Mouse (Mus musculus) 3134 (cell line): ENCODE measurements around the gene Fras1.

Experiments
- DNase-seq: peaks from one replicate; pipeline ENCODE4 v3.0.0-alpha.2; 2011; ENCODE audit warnings: low spot score; ENCODE audit not compliant: insufficient read length; ENCODE audit errors: extremely low read depth

Gene Fras1

DNA sequence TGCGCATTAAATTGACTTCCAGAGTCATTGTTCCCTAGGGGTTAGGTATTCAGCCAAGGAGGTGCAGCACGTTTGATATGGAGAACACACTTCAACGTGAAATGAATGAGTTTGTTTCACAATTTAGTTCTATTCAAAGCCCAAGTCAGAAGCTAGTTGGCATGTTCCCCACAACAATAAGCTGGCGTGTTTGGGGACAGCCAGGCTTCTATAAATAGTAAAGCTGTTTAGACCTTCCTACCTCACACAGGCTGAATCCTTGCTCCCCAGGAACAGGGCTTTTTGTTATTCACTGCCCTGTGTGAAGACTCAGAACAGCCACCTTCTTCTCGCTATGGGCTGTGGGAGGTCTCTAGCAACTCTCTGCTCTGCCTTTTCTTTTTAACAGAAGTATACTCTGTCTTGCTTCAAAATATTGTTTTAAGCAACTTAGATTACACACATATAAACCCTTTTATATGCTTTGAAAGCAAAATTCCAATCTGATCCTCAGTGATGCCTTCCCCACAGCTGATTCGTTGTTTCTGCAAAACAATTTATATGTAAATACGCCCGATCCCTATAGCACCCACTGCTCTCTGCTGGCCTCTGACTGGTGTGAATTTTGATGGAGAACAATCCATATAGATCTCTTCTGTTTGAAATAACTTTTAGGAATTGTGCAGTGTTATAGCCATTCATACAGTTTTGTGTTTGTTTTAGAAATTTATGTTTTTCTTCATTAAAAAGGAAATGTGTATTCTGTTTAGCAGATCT is 184.5 kb downstream of the Fras1 start:
- DNase-seq = no peak

DNA sequence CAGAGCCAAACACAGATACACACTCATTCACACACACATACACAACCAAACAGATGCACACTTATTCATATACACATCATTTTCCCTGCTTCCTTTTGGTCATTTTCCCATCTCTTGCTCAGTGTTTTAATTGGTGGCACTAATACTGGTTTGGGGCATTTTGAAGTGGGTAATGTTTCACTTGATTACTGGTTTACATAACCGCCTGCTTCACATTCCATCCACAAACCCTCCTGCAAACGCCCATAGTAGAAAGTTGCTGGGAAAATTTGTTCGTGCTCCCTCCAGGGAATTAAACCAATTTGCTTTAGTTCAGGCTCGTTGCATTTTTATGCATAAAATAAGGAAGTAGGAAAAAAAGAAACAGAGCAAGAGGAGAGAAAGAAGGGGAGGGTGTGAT is 200.8 kb downstream of the Fras1 start:
- no peak for DNase-seq

GRCm38 (mm10) chr5:96578705-96579104 is 204.9 kb downstream of the Fras1 start:
- DNase-seq = no peak

- DNase-seq = no peak
Observed at GRCm38 (mm10) chr5:96579938-96580337, 206.2 kb downstream of the Fras1 start.

DNA sequence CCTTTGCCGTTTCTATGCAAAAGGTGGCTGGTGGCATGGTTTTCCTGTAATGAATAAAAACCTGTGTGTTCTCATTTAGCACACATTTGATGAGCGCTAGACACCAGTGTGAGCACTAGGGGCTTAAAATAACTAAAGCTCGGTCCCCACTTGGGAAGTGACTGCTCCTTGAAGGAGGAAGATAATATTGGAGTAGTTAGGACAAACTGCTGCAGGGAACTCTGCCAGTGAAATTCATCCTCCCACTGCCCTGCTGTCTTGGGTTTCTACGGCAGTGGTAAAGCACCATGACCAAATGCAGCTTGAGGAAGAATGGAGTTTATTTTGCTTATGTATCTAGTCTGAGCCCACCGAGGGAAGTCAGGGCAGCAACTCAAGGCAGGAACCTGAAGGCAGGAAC is 211.0 kb downstream of the Fras1 start:
- DNase-seq = no peak

DNA sequence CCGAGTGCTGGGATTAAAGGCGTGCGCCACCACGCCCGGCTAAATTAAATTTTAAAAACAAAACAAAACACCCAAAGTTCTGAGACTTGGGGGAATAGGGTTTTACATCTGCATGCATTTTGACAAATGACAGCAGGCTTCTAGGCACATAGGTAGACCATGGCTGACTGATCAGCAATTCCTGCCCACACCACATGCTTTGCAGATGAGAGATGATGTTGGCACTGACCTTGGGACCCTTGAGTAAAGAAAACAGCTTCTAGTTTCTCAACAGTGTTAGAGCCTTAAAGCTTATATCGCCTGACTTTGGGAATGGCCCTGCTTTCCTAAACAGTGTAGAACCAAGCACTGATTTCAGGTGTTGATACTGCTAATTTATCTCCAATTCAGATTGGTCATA is 216.9 kb downstream of the Fras1 start:
- no peak for DNase-seq

DNA sequence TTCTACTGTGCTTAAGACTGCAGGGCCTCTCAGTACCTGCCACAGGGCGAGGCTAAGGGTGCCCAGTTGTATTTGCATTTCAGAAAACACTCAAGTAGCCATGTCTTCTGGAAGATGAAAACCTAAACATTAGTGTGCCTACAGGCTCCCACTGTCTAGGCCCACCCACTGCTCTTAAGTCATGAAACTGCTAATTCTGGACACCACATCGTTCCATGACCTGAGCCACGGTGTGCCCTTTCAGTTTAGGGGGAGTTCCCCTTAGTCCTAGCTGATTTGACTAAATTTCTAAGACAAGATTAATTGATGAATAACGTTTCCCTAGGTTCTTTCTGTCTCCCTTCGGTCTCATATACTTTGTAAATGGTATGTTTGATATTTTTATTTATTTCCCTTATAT is 222.0 kb downstream of the Fras1 start:
- DNase-seq = no peak

GRCm38 (mm10) chr5:96603974-96604769 is 230.4 kb downstream of the Fras1 start:
- no peak for DNase-seq

- DNase-seq = no peak
Observed at GRCm38 (mm10) chr5:96608036-96608435, 234.3 kb downstream of the Fras1 start.

DNA sequence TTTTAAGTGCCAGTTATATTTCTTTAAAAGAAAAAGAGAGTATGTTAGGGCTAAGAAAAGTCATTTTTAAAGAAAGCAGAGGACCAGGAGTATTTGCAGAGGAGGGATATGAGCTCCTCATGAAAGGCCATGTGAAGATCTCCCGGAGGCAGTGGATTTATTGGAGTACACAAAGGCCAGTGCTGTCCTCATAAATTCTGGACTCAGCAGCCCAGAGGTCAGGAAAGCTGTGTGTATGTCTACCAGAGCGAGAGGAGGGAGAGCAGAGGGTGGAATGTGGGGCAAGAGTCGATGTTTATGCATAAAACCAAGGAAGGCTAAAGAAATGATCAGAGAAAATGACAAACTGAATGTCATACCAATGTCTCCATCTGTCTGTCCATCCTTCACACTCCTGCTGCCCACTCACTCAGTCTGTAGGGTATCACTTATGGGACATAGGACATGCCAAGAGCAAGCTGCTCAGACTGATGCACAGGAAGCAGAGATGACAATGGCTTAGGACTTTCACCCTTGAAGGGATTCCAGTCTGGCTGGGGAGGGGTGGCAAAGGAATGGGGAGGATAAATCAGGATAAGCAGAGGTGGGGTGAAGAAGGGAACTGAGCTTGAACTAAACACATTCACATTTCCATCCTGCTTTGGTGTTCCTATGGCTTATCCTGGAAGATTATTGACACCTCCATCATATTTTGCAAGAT is 235.0 kb downstream of the Fras1 start:
- no peak for DNase-seq

- no peak for DNase-seq
Observed at GRCm38 (mm10) chr5:96612077-96612476, 238.3 kb downstream of the Fras1 start.

GRCm38 (mm10) chr5:96616954-96617646 is 243.3 kb downstream of the Fras1 start:
- no peak for DNase-seq

GRCm38 (mm10) chr5:96618008-96618407 is 244.3 kb downstream of the Fras1 start:
- no peak for DNase-seq

GRCm38 (mm10) chr5:96620209-96620608 is 246.5 kb downstream of the Fras1 start:
- DNase-seq = peak; percentile 38

DNA sequence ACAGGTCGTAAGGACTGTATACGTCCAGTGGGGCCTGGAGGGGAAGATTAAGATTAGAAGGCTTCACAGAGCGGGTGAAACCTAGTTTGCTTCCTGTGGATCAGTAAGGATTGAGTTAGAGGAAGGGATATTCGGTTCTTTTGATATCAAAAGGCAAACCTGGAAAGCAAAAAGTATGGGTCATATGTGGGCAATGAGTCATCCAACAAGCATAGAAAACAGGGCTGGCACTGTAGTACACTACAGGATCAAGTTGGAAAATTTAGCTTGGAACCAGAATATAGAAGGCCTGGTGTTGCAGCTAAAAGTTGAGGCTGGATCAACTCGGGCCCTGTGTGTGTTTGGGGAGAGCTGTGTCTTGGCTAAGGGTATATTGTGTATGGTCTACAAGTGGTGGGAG is 246.9 kb downstream of the Fras1 start:
- peak; percentile 8 for DNase-seq

GRCm38 (mm10) chr5:96622604-96623352 is 249.0 kb downstream of the Fras1 start:
- no peak for DNase-seq

GRCm38 (mm10) chr5:96629851-96630250 is 256.1 kb downstream of the Fras1 start:
- no peak for DNase-seq

- DNase-seq = no peak
Observed at GRCm38 (mm10) chr5:96635146-96635862, 261.5 kb downstream of the Fras1 start.

DNA sequence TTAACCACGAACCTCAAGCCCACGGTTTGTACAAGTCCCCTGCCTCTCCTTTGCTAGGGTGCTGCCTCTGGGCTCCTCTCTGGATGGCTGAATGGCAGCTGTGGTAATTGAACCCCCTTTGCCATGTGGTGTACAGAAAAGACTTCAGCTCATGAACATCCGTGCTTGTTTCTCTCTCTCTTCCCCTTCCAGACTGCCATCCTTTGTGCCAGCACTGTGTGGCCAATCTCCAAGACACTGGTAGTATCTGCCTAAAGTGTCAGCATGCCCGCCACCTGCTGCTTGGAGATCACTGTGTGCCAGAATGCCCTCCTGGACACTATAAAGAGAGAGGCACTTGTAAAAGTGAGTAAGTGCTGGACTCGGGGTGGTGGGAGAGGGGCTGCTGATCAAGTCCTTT is 262.1 kb downstream of the Fras1 start:
- DNase-seq = no peak
